Mouse (Mus musculus) inflammation-experienced regulatory T-cells, adult 6 months (primary cell): ENCODE results near the gene Phkg1. TPM values are rescaled to one million over a fixed set of nuclear protein-coding genes. Genes with fewer than 3 reads are reported as not detected.
A peak's percentile ranks its signal among the peaks of the same experiment; 100 is the strongest.
"Not testable (repeated sequence)": the region's sequence is repeated elsewhere in the genome, so short reads cannot be mapped to it uniquely, and the experiment has no call there.

ENCODE experiments used
- ATAC-seq: one replicate; pipeline ENCODE4 v1.8.0; 2017
- polyA plus RNA-seq, 3 experiments: library from polyadenylated mRNA; unstranded; fragments of 100-300 nt; shearing (Covaris generic); gene quantifications; one replicate each; pipeline ENCODE4 v1.2.1; 2017

Phkg1 gene
- polyA plus RNA-seq, 3 experiments from 2014 or later = 0.23 to 0.52 (median 0.38) TPM

- no peak for ATAC-seq
These were observed 9.4 kb upstream of the Phkg1 start for GRCm38 (mm10) chr5:129907775-129908174.

GRCm38 (mm10) chr5:129895198-129896088, 2.9 kb downstream of the Phkg1 start, which contains the start of gene Zbed5:
TSS of gene Zbed5 (plus strand) at chr5:129895723.
- peak; percentile 100 for ATAC-seq

- not testable (repeated sequence) for ATAC-seq
These were observed 8.0 kb downstream of the Phkg1 start for GRCm38 (mm10) chr5:129890390-129890789.

GRCm38 (mm10) chr5:129886911-129887636, 11.3 kb downstream of the Phkg1 start, which contains the start of gene Chchd2:
TSS of gene Chchd2 (minus strand) at chr5:129887470.
- ATAC-seq = peak; percentile 96

- no peak for ATAC-seq
These were observed 12.1 kb downstream of the Phkg1 start for GRCm38 (mm10) chr5:129886271-129886670.

- no peak for ATAC-seq
These were observed 18.5 kb downstream of the Phkg1 start for GRCm38 (mm10) chr5:129879888-129880287.

GRCm38 (mm10) chr5:129878946-129879345, 19.4 kb downstream of the Phkg1 start:
- no peak for ATAC-seq

- ATAC-seq = no peak
These were observed 20.5 kb downstream of the Phkg1 start for GRCm38 (mm10) chr5:129877731-129878455.

- no peak for ATAC-seq
These were observed 23.3 kb downstream of the Phkg1 start for GRCm38 (mm10) chr5:129875098-129875497.

GRCm38 (mm10) chr5:129873942-129874341, 24.4 kb downstream of the Phkg1 start:
- ATAC-seq = no peak

GRCm38 (mm10) chr5:129871238-129871637, 27.1 kb downstream of the Phkg1 start:
- no peak for ATAC-seq

GRCm38 (mm10) chr5:129869238-129869995, 28.9 kb downstream of the Phkg1 start:
- no peak for ATAC-seq

- no peak for ATAC-seq
These were observed 32.5 kb downstream of the Phkg1 start for GRCm38 (mm10) chr5:129865841-129866240.

- no peak for ATAC-seq
These were observed 33.9 kb downstream of the Phkg1 start for GRCm38 (mm10) chr5:129864467-129864866.

- ATAC-seq = no peak
These were observed 36.0 kb downstream of the Phkg1 start for GRCm38 (mm10) chr5:129862325-129862724.

GRCm38 (mm10) chr5:129856414-129856813, 41.9 kb downstream of the Phkg1 start:
- no peak for ATAC-seq

GRCm38 (mm10) chr5:129855163-129855562, 43.2 kb downstream of the Phkg1 start:
- ATAC-seq = no peak

GRCm38 (mm10) chr5:129847558-129847820, 50.9 kb downstream of the Phkg1 start:
- no peak for ATAC-seq

- peak; percentile 99 for ATAC-seq
These were observed 51.4 kb downstream of the Phkg1 start, which contains the start of gene Sumf2 for GRCm38 (mm10) chr5:129846752-129847557. TSS of gene Sumf2 (plus strand) at chr5:129846986.

- ATAC-seq = no peak
These were observed 53.5 kb downstream of the Phkg1 start for GRCm38 (mm10) chr5:129844848-129845247.
